8 mouse cellular contexts compared by ENCODE assay signal in the genomic region with DNA sequence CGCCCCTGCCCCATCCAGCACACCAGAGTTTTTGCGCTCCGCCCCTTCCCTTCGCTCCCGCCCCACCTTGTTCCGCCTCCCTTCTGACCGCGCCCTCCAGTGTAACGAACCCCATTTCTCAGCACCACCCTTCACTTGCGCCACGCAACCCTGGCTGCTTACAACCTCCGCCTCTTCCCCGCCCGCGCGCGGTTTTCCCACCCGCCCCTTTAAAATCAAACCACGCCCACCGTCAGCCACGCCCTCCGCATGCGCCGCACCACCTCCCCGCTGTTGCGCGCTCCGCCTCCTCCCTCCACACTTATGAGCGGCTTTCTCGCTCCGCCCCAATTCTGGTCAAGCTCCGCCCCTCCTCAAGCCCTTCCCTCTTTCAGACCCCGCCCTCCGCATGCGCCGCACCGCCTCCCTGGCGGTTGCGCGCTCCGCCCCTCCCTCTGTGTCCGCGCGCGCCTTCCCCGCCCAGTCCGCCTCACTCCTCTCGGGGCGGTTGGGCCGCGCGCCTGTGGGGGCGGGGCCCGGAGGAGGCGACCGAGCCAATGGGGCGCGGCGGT. TPM values are rescaled to one million over a fixed set of nuclear protein-coding genes. Genes with fewer than 3 reads are reported as not detected.
DNase-seq lines count a peak whose midpoint lies in the region; ATAC-seq lines count a peak whose summit lies in the region.

A gene (plus strand): TSS at position 476 of the 551 bp plus-strand sequence.

- H3K27me3 ChIP-seq in hindbrain, embryonic 12.5 days, result no peaks in the 10 kb centered on the region

- H3K4me1 ChIP-seq in hindbrain, embryonic 12.5 days, result peaks cover 6% of the 10 kb centered on the region; the same call in 1 of the 2 replicates

- H3K4me2 ChIP-seq in hindbrain, embryonic 12.5 days (replicated peaks), result peak within 1 kb of the TSS; percentile 74

- no peaks in the 10 kb centered on the region for H3K9me3 ChIP-seq in hindbrain, embryonic 12.5 days (replicated peaks)

- WGBS in hindbrain, embryonic 12.5 days, result under 1% methylated on average over 56 of the region's 59 CpGs

- H3K9ac ChIP-seq in hindbrain, embryonic 12.5 days, result peak within 1 kb of the TSS; percentile 90

- peak within 1 kb of the TSS; percentile 90 for H3K4me3 ChIP-seq in hindbrain, embryonic 12.5 days

- H3K27ac ChIP-seq in hindbrain, embryonic 12.5 days, result peak within 1 kb of the TSS; percentile 79

- H3K36me3 ChIP-seq in hindbrain, embryonic 12.5 days, result peaks cover 8% of the 10 kb centered on the region; the same call in 1 of the 2 replicates

- peak; percentile 96 for ATAC-seq in hindbrain, embryonic 12.5 days (ENCODE audit: low FRiP score)

- peak; percentile 99 for DNase-seq in NIH3T3 (ENCODE audit: low read depth)
- peak; percentile 100 for DNase-seq in cerebellum, postnatal 10 days
- peak; percentile 95 to 98 for DNase-seq in frontal cortex, postnatal 10 days (ENCODE audit: low spot score in 2 of 2)
- peak; percentile 96 to 98 for DNase-seq in layer of hippocampus, postnatal 14 days (ENCODE audit: low spot score in 2 of 2)
- DNase-seq in lung, postnatal 14 days, result peak; percentile 99
- peak; percentile 99 for DNase-seq in retina, adult 2 months (ENCODE audit: low read depth, low spot score)
- DNase-seq in thymus, postnatal 36 days, result peak; percentile 98 to 100

RNA-seq across cellular contexts. Expression of the gene that starts here (rescaled TPM):
- 40.9 and 42.4 TPM in 2 replicates for polyA plus RNA-seq in hindbrain, embryonic 12.5 days (2016; fragmentation: Nextera tagmentation; extraction: Ambion mirVana)
- total RNA-seq in layer of hippocampus, postnatal 14 days (2021), result 10 to 100 TPM; 41.5 to 43.9 TPM

Comparison
In these comparisons a context has a peak if more than half of its experiments do, and no peak if none do; other contexts are left out.
1. Peak in every context shown above with its lines: DNase-seq, ATAC-seq, H3K4me3 ChIP-seq and H3K27ac ChIP-seq.